Mouse (Mus musculus): ENCODE measurements around the gene Stk11. TPM values are rescaled to one million over a fixed set of nuclear protein-coding genes. Genes with fewer than 3 reads are reported as not detected.
A peak's percentile ranks its signal among the peaks of the same experiment; 100 is the strongest.

The Stk11 gene
- total RNA-seq, 2 experiments from 2014 or later, result 96.8 to 97.7 TPM

DNA sequence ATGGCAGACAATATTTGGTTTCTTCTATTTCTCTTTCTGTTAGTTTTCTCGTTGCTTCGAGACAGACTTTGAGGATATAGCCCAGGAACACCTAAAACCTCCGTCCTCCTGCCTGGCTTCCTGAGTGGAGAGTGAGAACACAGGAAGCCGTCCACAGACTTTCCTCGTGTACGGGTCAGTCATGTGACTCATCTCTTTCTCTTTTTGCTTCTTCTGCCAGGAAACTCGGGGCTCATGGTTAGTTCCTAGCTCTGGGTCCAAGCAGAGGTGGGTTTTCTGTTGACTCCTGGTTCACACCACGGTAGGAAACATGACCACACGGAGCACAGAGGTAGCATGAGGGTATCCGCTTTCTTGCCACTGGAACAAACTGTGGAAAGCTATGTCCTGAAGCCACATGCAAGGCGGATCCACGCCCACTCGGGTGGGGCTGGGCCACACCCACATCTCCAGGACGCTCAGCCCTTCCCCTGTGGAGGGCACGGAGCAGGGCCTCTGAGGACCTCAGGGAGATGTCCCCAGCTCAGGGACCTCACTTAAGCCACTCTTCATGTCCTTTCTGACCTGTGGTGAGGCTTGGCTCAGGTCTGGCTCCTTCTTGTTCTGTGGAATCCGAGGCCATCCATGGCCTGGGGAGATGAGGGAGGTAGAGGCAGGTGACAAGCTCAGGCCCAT is 35.1 kb upstream of the Stk11 start:
- H3K27ac ChIP-seq, result no peak overlapping the region
- no peak for DNase-seq (ENCODE audit: low spot score in 2 of 2)
- no peak for TF ChIP-seq CTCF (conservative IDR thresholded peaks at IDR 0.05)
- H3K4me3 ChIP-seq, result no peak overlapping the region

- Histone ChIP-seq H3K4me3 (no peak overlapping the region), H3K27ac (no peak overlapping the region)
- DNase-seq (ENCODE audit: low spot score in 2 of 2), result no peak
- no peak for TF ChIP-seq CTCF (conservative IDR thresholded peaks at IDR 0.05)
Observed at GRCm38 (mm10) chr10:80081075-80081474, 34.5 kb upstream of the Stk11 start.

DNA sequence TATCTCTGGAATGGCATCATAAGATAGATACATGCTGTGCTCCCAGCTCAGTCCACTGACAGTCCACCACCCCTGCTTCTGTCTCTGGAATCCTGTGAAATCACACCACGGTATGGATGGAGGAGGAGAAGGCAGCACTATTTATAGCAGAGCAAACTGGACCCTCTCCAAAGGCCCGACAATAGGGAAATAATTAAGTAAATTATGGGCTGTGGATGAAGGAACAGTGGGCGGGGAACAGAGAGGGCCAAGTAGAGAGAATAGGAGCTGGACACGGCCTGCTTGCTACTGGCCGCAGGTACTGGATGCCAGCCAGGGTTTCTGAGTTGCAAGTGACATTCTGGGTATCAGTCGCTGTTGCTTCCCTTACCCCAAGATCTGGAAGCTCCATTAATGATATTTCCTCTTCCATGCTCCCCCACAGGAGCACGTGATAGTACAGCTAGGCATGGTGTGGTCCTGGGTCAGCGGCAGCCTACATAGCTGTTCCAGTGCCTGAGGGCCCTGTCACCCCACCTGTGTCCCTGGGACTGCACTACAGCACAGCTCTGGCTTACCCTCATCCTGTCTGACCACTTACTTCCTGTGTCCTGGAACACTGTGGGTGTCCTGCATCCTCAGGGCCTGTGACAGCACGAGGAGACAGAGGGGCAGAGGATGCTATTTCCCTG is 30.7 kb upstream of the Stk11 start:
- no peak for TF ChIP-seq CTCF (conservative IDR thresholded peaks at IDR 0.05)
- Histone ChIP-seq H3K27ac (peak overlapping the region; percentile 14; the same call in 1 of the 2 replicates), H3K4me3 (no peak overlapping the region)
- DNase-seq (ENCODE audit: low spot score in 2 of 2), result peak in 1 of 2 experiments; percentile 29

DNA sequence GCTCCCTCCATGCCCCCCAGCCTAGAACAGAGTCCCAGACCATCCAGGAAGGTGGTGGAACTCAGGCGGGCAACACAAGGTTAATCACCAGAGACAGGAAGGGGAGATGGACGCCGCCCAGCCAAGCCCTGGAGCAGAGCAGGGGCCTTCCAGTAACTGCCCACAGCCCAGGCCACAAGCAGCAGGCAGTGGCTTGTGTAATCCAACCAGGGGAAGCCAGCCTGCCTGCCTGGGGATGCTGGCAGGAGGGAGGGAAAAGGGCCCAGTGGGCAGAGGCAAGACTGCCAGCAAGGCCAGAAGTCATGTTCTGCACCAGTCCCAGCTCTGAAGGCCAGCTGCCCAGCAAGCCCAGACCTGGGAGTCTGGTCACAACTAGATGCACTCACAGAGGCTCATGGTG is 28.8 kb upstream of the Stk11 start:
- TF ChIP-seq CTCF (conservative IDR thresholded peaks at IDR 0.05), result no peak
- DNase-seq (ENCODE audit: low spot score in 2 of 2), result no peak
- Histone ChIP-seq H3K27ac (0 out of 2 replicates have a peak overlapping the region, but pooled peaks have one; percentile 7), H3K4me3 (no peak overlapping the region)

GRCm38 (mm10) chr10:80087483-80087882 is 28.1 kb upstream of the Stk11 start:
- TF ChIP-seq CTCF (conservative IDR thresholded peaks at IDR 0.05), result no peak
- no peak overlapping the region for H3K4me3 ChIP-seq

DNA sequence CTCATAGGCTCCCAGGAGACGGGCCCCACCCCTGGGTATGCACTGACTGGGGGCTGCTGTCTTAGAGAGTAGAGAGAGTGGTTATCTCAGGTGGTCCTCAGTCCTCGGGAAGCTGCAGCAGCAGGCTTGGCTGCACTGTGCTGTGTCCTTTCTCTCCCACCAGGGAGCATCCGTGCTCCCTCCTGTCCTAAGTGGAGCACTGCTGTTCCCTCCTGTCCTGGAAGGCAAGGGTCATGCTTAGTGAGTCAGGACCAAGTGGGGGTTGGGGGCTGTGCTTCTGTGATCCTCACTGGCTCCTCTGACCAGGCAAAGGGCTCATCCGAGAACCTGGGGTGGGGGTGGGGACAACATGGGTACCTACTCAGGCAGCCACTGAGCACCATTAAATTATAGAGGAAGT is 26.5 kb upstream of the Stk11 start:
- no peak for TF ChIP-seq CTCF (conservative IDR thresholded peaks at IDR 0.05)
- no peak overlapping the region for H3K27ac ChIP-seq
- DNase-seq (ENCODE audit: low spot score in 2 of 2), result no peak
- no peak overlapping the region for H3K4me3 ChIP-seq

More at GRCm38 (mm10) chr10:80087483-80087882, 28.1 kb upstream of the Stk11 start:
- no peak overlapping the region for H3K27ac ChIP-seq
- DNase-seq (ENCODE audit: low spot score in 2 of 2), result no peak

DNA sequence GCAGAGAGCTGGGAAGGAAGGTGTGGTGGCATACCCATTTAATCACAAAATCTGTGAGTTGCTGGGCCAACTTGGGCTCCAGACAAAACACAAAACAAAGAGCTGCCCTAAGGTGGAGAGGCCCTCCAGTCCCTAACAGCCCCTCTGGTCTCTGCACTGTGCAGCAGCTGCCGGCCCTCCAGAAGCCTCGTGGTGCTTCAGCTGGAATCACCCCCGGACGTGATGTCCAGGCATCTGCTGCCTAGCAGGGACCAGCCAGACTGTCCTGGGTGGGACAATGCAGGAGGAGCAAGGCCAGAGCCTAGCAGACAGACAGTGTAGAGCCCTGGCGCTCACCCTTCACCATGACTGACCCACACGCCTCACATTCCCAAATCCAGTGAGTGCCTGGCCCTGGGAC is 24.1 kb upstream of the Stk11 start:
- H3K4me3 ChIP-seq, result no peak overlapping the region
- no peak overlapping the region for H3K27ac ChIP-seq
- TF ChIP-seq CTCF (conservative IDR thresholded peaks at IDR 0.05), result no peak
- no peak for DNase-seq (ENCODE audit: low spot score in 2 of 2)

DNA sequence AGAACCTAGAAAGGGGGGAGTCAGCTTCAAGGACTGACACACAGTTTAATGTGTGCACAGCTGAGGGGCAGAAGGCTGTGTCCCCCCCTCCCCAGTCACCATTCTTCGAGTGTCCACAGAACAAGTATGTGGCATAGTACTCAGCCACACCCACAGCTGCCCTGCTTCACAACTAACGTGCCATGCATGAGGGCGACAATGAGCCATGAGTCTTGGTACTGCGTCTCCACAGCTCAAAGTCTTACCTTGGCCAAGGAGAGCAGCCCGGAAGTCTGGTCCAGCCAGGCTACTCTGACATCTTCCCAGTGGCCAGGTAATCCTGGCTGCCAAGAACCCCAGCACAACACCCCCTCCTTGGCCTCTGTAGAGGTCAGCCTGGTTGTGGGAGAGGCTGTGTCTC is 22.9 kb upstream of the Stk11 start:
- H3K27ac ChIP-seq, result no peak overlapping the region
- no peak for TF ChIP-seq CTCF (conservative IDR thresholded peaks at IDR 0.05)
- DNase-seq (ENCODE audit: low spot score in 2 of 2), result no peak
- H3K4me3 ChIP-seq, result no peak overlapping the region

- Histone ChIP-seq H3K4me3 (no peak overlapping the region), H3K27ac (no peak overlapping the region)
- TF ChIP-seq CTCF (conservative IDR thresholded peaks at IDR 0.05), result no peak
- no peak for DNase-seq (ENCODE audit: low spot score in 2 of 2)
Observed at GRCm38 (mm10) chr10:80094085-80094484, 21.5 kb upstream of the Stk11 start.

GRCm38 (mm10) chr10:80094684-80095083 is 20.9 kb upstream of the Stk11 start:
- H3K27ac ChIP-seq, result peak overlapping the region; percentile 18; the same call in 1 of the 2 replicates
- TF ChIP-seq CTCF (conservative IDR thresholded peaks at IDR 0.05), result no peak
- DNase-seq (ENCODE audit: low spot score in 2 of 2), result no peak
- H3K4me3 ChIP-seq, result no peak overlapping the region

DNA sequence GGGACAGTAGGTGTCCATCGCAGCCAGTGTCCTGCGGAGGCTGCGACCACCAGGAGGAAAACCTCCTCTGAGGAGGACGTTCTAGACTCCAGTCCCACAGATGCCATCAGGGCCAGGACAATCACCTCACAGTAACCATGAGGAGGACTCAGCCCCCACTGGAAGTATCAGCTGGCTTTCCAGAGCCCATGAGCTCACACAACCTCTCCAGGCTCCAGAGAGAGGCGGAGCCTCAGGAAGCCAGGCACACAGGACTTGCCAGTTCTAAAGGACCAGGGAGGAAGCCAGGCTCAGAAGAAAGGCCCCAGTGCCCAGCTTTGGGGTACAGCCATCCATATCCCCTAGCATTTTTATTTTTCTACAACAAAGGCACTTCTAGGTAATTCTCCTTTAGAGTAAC is 20.1 kb upstream of the Stk11 start:
- no peak for DNase-seq (ENCODE audit: low spot score in 2 of 2)
- peak overlapping the region; percentile 39; the same call in 1 of the 2 replicates for H3K27ac ChIP-seq
- no peak overlapping the region for H3K4me3 ChIP-seq
- no peak for TF ChIP-seq CTCF (conservative IDR thresholded peaks at IDR 0.05)

DNA sequence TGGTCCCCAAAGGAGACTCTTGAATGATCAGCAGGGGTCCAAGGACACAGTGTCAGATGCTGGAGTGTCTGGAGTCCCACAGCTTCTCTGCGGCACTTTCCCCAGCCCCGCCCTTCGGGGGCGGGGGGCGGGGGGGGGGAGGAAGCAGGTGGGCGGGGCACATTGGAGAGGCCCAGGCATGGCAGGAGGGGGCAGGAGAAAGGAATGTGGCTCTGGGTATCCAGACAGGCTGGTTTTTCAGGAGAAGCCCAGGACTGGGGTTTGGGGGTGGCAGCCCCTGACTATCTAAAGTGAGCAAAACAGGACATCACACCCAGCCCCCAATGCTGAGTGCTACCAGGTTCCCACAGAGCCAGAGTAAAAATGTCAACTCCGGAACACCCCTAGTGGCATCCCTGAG is 18.3 kb upstream of the Stk11 start:
- H3K27ac ChIP-seq, result no peak overlapping the region
- no peak for TF ChIP-seq CTCF (conservative IDR thresholded peaks at IDR 0.05)
- H3K4me3 ChIP-seq, result no peak overlapping the region
- no peak for DNase-seq (ENCODE audit: low spot score in 2 of 2)

DNA sequence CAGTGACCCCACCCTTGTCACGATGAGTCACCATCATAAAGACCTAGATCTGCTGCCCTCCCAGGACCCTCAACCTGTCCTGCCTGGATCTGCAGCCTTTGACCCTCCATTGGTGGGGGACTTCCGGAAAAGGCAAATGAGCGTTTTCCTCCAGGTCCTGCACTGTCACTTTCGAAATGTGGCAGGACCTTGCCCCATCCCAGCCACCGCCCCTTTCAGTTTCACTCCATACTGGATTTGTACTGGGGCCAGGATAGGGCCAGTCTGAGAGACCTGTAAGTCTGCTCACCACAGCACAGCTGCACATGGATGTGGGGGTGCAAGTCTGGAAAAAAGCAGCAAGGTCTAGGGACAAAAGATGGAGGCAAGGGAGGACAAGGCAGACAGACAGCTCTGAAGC is 17.0 kb upstream of the Stk11 start:
- no peak for TF ChIP-seq CTCF (conservative IDR thresholded peaks at IDR 0.05)
- Histone ChIP-seq H3K4me3 (no peak overlapping the region), H3K27ac (no peak overlapping the region)
- no peak for DNase-seq (ENCODE audit: low spot score in 2 of 2)

GRCm38 (mm10) chr10:80100982-80101381 is 14.6 kb upstream of the Stk11 start:
- TF ChIP-seq CTCF (conservative IDR thresholded peaks at IDR 0.05), result no peak
- no peak for DNase-seq (ENCODE audit: low spot score in 2 of 2)
- Histone ChIP-seq H3K27ac (no peak overlapping the region), H3K4me3 (no peak overlapping the region; the same call in 1 of the 2 replicates)

All from layer of hippocampus, adult 2 months (tissue).